Mouse (Mus musculus): Measurements from ENCODE around the gene Sipa1.

GRCm38 (mm10) chr19:5649298-5649741, 14.2 kb downstream of the Sipa1 start:
- no peak for TF ChIP-seq CTCF (IDR thresholded peaks at IDR 0.05; ENCODE audit: low read depth)
- no peak for TF ChIP-seq EP300 (optimal IDR thresholded peaks at IDR 0.05)

All from stomach, postnatal 0 days (tissue).